Mouse (Mus musculus) hindlimb bud, embryonic 11.5 days (tissue): ENCODE measurements around the gene Pbp2.

Experiments
- DNase-seq: peaks from one replicate; pipeline ENCODE4 v3.0.0-alpha.2; 2012; ENCODE audit warnings: low read depth, low spot score; ENCODE audit errors: extremely low spot score

Pbp2 gene

DNA sequence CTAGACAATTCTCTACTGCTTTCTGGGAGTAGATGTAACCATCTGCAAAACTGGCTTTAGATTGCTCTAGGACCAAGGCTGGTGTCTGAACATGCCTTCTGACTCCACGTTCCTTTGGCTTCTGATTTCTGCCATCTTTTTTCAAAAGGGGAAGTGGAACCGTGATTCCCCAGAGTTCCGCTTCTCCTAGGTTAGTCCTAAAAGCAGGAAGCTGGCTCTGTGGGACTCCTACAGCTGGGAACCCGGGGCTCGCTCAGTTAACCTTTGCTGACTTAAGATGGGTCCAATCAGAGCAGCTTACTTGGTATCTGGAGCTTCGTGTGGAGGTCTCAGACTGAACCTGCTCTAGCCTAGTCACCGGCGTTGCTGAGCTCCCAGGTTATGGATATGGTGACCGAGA is 49.1 kb downstream of the Pbp2 start:
- no peak for DNase-seq

DNA sequence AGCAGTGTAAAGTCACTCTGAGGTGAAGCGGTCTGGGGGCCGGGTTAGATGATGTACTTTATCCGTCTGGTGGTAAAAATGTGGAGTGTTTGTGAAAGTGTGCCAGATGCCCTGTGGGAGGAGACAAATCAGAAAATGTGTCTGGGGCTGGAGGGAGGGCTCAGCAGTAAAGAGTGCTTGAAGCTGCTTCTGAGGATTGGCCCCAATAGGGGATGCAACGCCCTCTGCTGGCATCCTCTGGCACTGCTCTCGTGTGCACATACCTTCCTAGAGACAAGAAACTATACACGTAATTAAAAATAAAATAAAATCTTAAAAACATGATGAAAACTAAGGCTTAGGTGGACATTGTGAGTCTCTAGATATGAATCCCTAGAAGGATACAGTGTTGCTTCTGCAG is 49.8 kb downstream of the Pbp2 start:
- no peak for DNase-seq
